15 mouse cellular contexts compared by ENCODE assay signal in the genomic region with DNA sequence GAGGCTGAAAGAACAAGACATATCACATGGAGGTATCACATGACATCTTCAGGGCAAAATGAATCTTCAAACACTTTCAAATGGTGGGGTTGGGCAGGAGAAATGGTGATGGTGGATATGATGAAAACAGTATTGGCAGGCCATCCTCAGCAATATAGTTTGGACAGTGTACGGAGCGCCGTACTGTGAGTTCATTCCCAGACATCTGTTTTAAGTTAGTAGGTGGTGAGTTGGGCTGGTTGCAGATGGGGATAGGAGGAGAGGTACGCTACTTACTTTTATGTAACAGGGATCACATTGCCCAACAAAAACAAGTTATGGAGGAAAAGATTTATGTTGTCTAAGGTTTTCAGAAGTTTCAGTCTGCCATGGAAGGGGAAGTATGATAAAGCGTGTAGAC.
"Had no signal": no experiment of that assay in that cellular context is flagged by ENCODE, and none has a peak within 500 bp of the region (broad histone marks: within the 10 kb centered on the region; RNA-seq: fewer than 3 reads in every experiment).

No protein-coding gene starts in this region.

- H3K9ac ChIP-seq: liver, embryonic 14.5 days; midbrain, embryonic 13.5 days; neural tube, embryonic 12.5 days; stomach, embryonic 15.5 days had no signal

- H3K27ac ChIP-seq: kidney, postnatal 0 days; liver, embryonic 14.5 days; neural tube, embryonic 12.5 days; stomach, embryonic 15.5 days had no signal

- H3K4me2 ChIP-seq: midbrain, embryonic 13.5 days; neural tube, embryonic 12.5 days; stomach, embryonic 15.5 days had no signal

- ATAC-seq: midbrain, embryonic 13.5 days had no signal

- H3K9me3 ChIP-seq: midbrain, embryonic 13.5 days; neural tube, embryonic 12.5 days; stomach, embryonic 15.5 days had no signal

- H3K4me1 ChIP-seq: neural tube, embryonic 12.5 days; stomach, embryonic 15.5 days had no signal

- H3K27me3 ChIP-seq: midbrain, embryonic 13.5 days; neural tube, embryonic 12.5 days; stomach, embryonic 15.5 days had no signal

- H3K4me3 ChIP-seq: midbrain, embryonic 13.5 days; neural tube, embryonic 12.5 days; stomach, embryonic 15.5 days had no signal

- DNase-seq: kidney, adult 9 months; kidney, postnatal 36 days; layer of hippocampus, adult 9-11 months; layer of hippocampus, postnatal 36 days; lung, adult 18-20 months; retina, postnatal 1 day; right cerebral cortex, postnatal 4 days; spleen, adult 18-20 months; thymus, adult 2 months; thymus, postnatal 25 days had no signal

- H3K36me3 ChIP-seq: midbrain, embryonic 13.5 days; neural tube, embryonic 12.5 days; stomach, embryonic 15.5 days had no signal
